Mouse (Mus musculus): Measurements from ENCODE around the gene Ptges3l.
"Not testable (repeated sequence)": the region's sequence is repeated elsewhere in the genome, so short reads cannot be mapped to it uniquely, and the experiment has no call there.

Gene Ptges3l

DNA sequence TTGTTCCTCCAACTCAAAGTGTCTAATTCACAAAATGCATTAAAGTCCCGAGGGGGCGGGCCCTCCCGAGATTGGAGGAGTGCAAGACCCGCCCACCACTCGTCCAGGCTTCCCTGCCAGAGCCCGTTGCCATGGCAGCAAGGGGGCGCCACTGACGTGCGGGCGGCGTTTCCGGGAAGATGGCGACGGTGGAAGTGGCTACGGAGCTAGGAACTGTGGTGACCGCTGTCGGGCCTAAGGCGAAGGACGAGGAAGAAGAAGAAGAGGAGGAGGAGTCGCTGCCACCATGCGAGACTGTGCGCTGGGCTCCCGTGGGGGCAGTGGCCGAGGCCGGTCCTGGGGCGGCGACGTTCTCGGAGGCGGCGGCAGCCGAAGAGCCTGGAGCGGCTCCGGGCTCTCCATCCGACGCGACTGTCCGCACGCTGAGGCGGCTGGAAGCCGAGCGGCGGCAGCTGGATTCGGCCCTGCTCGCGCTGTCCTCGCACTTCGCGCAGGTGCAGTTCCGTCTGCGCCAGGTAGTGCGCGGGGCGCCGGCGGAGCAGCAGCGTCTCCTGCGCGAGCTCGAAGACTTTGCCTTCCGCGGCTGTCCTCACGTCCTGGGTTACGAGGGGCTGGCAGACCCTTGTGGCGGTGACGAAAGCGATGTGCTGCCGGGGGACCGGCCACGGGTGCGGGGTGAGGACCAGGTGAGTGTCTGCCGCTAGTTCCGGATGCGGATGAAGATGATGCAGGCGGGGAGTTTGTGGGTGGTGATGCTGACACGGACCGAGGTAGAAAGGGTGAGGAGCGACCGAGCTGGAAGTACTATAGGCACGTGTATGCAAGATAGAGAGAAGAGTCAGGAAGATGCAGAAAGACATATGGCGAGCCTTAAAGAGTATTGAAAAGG is at the start of gene Ptges3l, which contains the start of gene Rundc1:
Ptges3l (minus strand) TSS at position 409 of the 889 bp plus-strand sequence.
Rundc1 (plus strand) TSS at position 161 of the 889 bp plus-strand sequence.
- in situ Hi-C loops (cut with MboI; ENCODE audit: low sequenced_read_pairs) = no loop called here

DNA sequence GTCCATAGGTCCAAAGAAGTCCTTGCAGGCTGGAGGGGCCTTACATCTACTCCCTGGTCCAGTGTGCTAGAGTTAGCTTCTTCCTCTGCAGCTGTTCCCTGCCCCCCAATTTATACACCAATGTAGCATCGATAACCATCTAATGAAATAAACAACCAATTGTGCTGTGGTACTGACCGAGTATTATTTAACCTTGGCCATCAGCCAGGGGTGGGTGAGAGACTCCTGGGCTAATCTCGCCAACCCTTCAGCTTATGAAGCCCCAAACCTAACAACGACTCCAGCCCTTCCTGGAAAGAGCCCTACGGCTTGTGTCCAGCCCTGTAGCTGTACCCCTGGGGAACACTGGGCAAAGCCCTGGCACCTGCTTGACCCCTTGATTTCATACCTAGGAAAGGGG is 49.2 kb upstream of the Ptges3l start:
- in situ Hi-C loops (cut with MboI; ENCODE audit: low sequenced_read_pairs) = no loop called here

DNA sequence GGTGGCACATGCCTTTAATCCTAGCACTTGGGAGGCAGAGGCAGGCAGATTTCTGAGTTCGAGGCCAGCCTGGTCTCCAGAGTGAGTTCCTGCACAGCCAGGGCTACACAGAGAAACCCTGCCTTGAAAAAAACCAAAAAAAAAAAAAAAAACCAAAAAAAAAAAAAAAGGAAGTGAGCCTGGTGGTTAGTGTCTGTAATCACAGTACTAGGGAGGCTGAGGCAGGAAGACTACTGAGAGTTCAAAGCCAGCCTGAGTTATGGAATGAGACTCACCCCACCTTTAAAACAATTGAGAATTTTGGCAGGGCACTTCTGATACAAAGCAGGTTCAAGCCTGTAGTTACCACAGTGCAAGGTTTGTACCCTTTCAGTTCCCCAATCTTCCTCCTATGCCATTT is 48.6 kb upstream of the Ptges3l start:
- in situ Hi-C loops (cut with MboI; ENCODE audit: low sequenced_read_pairs) = not testable (repeated sequence)

DNA sequence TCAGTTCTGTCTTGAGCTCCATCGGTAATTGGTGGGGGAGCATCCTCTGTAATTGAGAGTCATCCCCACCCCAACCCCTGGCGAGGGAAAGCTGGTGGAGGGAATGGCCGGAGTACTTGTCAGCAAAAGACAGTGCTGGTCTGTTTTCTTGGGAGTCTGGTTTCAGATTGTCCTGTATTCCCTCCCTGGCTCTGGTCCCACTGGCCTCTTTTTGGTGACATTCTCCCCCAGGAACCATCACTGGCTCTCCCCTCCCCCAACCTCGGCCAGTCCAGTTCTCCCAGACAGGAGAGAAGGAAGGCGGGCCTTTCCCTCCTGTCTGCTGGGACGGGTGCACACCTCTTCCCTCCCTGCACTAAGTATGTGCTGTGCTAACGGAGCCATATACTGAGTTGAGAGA is 47.2 kb upstream of the Ptges3l start:
- in situ Hi-C loops (cut with MboI; ENCODE audit: low sequenced_read_pairs) = no loop called here

DNA sequence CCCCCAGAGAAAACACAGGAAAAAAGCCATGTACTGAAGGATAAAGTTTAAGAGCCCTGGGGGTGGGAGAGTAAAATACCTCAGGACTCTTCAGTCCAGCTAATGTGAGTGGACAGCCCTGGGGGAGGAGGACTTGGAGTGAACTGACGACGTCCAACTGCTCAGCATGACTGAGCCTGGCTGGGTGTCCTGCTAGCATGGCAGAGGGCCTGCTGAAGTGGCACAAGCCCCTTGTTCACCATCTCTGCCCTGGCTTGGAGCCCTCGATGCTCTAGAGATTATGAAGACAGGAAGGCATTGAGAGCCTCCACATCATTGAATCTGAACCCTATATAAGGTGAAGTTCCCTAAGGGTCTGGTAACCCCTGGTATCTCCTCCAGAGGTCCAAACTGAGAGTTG is 46.8 kb upstream of the Ptges3l start:
- in situ Hi-C loops (cut with MboI; ENCODE audit: low sequenced_read_pairs) = no loop called here

DNA sequence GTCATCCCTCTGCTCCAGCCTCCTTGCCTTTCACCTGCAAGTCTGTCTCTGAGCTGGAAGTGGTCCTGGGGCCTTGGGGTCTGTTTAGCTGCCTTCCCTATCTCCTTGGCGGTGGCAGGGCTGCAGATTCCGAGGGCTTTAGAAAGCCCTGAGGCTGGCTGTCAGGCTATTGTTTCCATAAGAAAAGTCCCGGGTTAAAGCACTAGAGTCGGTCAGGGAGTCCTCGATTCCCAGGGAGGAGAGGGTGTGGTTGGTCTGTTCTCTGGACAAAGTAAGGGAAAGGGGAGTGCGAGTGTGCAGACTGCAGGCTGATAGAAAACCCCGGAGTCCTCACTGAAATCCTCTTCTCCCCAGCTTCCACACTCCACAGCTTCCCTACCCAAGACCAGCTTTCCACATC is 45.1 kb upstream of the Ptges3l start:
- in situ Hi-C loops (cut with MboI; ENCODE audit: low sequenced_read_pairs) = no loop called here

DNA sequence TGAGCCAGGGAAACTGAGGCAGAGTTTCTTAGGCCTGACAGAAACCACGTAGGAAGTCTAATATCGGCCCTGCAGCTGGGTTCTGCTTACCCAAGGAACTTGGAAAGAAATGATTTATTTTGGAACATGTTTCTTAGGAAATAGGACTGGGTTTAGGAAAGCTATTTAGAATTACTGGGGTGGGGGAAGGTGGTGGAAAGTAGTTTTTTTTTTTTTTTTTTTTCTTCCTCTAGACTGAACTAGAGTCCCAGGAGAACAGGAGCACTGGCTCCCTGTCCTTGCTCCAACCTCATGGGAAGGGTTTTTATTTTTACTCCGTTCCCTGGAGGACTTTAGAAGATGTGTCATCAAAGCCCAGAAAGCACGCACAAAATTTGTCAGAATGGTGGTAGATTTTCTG is 44.0 kb upstream of the Ptges3l start:
- in situ Hi-C loops (cut with MboI; ENCODE audit: low sequenced_read_pairs) = no loop called here

DNA sequence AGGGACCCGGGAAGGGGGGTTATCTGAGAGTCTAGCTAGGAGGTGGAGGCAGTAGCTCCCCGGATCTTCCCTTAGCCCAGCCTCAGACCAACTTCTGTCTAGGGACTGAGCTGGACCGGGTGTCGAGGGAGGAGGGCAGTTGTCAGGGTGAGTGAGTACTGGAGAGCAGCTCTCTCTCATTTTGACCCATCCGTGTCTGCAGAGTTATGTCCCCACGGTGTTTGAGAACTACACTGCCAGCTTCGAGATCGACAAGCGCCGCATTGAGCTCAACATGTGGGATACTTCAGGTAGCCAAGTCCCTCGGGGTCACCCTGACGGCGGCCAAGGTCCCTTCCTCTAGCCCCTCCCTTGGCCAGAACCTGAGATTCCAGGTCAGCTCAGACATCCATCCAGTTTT is 43.6 kb upstream of the Ptges3l start:
- in situ Hi-C loops (cut with MboI; ENCODE audit: low sequenced_read_pairs) = no loop called here

DNA sequence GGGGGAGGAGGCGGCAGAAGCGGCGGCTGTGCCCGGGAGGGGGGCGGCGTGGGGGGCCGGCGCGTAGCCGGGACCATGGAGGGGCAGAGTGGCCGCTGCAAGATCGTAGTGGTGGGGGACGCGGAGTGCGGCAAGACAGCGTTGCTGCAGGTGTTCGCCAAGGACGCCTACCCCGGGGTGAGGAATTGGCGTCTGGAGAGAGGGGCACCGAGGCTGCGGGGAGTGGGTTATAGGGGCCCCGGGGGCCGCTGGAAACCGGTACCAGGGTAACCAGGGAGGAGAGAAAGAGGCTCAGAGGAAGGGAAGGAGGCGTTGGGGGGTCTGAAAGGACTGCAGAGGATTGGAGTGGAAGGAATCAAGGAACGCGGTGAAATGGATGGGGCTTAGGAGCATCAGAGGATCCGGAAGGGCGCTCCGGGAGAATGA is 43.1 kb upstream of the Ptges3l start:
- in situ Hi-C loops (cut with MboI; ENCODE audit: low sequenced_read_pairs) = no loop called here

DNA sequence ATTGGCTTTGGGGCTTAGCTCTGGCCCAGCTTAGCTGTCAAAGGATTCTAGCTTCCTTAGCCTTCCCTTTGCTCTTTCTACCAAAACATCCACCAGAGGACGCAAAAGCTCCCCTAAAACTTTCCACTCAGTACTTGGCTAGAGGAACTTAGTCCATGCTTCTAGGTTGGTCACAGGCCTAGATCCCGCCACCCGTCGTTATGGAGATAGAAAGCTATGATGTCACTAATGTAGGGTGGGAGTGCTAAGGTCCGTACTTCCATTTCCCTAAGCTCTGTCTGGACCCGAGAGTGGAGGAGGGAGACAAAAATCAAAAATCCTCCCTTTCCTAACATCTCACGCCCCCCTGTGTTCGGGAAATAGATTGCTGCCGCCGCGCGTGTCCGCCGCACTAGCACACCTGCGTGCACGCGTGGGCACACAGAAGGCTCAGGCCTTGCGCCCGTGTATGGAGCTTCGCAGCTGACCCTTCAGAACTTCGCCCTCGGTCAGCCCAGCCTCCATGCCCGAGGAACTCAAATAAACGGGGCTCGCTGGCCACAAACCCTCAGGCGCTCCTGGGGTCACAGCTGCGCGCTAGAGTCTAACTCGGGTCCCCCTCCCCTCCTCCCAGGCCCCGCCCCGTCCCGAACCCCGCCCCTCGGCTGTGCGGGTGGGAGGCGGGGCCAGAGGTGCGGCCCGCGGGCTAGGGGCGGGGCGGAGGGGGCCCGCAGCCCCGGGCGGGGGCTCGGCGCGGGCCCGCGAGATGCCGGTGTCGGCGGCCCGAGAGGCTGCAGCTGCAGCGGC is 42.5 kb upstream of the Ptges3l start:
- in situ Hi-C loops (cut with MboI; ENCODE audit: low sequenced_read_pairs) = no loop called here

DNA sequence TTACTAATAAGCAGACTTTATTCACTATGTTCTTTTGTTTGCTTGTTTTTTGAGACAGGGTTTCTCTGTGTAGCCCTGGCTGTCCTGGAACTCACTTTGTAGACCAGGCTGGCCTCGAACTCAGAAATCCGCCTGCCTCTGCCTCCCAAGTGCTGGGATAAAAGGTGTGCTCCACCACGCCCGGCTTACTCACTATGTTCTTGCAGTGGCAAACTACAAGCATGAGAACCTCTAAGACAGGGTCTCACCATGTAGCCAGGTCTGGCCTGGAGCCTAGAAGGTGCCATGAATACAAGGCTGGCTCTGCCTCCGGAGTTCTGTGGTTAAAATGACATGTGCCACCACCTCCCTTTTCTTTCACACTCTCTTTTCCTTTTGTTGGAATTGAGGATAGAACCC is 41.4 kb upstream of the Ptges3l start:
- in situ Hi-C loops (cut with MboI; ENCODE audit: low sequenced_read_pairs) = not testable (repeated sequence)

DNA sequence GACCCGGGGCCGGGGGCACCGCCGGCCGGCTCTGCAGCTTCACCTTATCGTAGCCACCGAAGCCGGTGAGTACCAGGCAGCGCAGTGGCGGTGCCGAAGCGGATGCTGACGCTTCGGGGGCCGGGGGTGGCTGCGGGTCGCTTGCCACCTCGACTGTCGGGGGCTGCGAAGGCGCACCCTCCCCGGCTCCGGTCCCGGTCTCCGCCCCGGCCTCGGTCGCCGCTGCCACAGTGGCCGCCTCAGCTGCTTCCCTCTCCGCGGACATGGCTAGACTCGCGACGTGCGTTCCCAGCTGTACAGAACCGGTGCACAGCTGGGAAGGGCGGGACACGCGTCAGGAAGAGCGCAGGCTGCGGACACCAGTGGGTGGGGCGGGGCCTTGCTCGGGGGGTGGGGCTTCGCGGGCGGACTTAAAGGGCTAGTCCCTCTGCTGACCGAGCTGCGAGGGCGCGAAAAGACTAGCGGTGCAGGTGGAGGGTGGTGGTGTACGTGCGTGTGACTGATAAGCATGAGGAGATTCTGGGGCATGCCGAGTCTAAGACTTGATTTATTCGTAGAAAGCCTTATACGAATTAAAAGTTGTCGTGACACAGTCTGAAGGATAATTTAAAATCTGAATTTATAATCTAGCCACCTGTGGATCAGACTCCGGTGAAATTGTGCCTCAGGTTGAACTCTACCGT is 40.9 kb upstream of the Ptges3l start, which contains the start of gene Vat1:
Vat1 (minus strand) TSS at position 362 of the 683 bp plus-strand sequence.
- in situ Hi-C loops (cut with MboI; ENCODE audit: low sequenced_read_pairs) = no loop called here

DNA sequence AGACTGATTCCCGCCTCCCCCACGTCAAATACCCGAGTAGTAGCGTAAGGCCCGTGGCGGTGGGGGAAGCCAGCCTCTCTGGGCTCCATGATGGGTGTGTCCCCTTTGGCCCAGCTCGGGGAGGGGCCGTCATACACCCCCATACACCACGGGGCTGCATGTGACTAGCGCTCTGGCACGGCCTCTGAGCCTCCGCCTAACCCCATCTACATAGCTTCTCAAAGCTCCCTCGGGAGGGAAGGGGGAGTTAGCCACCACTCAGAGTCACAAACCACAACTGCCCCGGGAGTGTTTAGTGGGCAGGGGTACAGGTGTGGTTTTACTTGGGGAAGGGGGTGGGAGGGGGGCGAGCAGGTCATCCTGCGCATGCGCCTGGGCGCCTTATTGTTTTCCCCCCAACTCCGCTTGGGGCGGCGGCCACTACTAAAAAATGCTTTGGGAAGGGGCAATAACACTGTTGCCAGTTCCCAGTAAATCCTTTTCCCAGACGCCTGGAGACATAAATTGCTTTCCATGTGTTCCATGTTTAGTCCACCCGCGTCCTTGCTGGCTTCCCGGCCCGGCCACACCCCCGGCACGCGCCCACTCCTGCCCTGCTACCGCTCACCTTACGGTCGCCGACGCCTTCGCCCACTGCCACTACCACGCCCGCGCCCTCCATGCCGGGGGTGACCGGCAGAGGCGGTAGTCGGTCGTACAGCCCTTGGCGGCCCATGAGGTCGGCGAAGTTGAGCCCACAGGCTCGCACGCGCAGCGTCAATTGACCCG is 40.2 kb upstream of the Ptges3l start:
- in situ Hi-C loops (cut with MboI; ENCODE audit: low sequenced_read_pairs) = no loop called here

DNA sequence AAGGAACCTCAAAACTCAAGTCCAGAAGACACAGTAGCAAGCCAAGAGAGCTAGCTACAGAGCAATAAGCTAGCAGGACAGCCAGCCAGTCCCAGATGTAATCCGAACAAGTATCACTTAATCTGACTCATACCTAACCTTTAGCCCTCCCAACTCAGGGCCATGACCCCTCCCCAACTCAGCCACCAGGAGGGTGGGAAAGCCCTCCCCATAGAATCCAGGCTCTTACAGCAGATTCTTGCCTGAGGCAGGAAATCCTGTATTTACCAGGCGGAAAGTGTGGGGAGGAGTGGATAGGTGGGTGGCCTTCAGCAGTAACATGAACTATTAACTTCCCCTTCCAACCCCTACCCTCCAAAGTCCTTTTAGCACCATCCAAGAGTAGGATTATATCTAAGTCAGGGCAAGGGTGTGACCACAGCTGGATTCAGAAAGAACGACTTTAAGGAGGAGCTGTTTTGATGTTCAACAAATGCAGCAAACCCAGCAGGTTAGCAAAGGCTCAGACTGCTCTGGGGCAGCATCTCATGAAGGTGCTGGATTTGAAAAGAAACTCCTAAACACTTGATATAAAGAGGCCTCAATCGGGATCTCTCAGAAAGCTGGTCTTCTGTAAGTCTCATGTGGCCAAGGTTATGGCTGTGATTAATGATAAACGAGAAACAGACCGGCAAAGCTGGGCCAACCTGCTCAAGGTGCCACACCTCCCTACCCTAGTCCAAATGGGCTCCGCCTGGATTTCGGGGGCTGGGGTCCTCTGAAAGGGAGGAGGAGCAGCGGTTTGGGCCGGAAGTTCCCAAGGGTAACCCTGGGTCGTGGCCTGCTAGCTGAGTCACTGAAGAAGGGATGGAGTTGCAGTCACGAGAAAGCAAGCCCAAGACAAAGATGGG is 39.3 kb upstream of the Ptges3l start, which contains the start of gene Rnd2:
Rnd2 (plus strand) TSS at position 789 of the 890 bp plus-strand sequence.
- in situ Hi-C loops (cut with MboI; ENCODE audit: low sequenced_read_pairs) = no loop called here

DNA sequence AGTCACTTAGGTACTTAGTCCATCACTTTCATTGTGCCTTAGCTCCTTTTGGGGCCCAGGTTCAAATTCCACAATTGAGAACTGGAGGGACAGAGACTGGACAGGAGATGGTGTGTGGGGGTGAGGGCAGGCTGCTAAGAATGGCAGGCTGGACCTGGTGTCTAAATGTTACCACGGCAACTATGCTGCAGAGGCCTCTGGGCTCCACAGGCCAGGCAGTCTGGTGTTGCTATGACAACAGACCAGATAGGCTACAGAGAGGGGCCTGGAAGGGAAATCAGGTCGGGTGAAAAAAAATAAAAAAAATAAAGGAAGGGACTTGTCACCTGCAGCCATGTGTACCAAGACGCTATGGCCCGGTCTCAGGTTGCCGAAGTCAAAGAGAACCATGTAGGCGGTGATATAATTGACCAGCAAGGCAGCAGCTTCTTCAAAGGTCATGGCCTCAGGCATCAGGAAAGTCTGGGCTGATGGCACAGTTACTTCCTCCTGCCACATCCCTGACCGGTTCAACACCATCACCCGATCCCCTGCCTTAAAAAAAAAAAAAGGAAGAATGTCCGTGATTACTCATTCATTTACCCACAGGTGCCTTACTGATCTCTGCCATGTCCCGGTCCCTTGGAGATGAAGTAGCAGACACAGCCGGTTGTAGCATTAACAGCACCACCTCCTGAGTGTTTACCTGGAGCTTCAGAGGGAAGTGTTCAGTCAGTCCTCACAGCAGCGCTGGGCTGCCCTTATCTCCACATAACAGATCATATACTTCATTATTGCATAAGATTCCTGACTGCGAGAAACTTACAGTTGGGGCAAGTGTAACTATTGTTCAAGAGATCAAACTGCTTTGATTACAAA is 37.7 kb upstream of the Ptges3l start:
- in situ Hi-C loops (cut with MboI; ENCODE audit: low sequenced_read_pairs) = no loop called here

DNA sequence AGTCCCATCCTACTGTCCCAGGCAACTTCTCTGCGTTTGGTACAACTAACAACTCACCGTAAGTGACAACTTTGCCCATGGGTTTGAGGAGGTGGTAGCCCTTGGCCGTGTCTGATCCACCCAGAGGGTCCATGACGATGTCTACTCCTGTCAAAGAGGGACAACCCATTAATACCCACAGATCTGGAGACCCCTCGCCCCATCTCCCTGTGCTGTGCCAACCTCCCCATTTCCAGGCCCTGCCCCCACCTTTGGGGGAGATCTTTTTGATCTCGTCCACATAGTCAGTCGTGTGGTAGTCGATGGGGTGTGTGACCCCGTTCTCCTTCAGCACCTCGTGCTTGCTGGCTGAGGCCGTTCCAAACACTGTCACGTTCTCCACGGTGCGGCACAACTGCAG is 37.0 kb upstream of the Ptges3l start:
- in situ Hi-C loops (cut with MboI; ENCODE audit: low sequenced_read_pairs) = no loop called here

DNA sequence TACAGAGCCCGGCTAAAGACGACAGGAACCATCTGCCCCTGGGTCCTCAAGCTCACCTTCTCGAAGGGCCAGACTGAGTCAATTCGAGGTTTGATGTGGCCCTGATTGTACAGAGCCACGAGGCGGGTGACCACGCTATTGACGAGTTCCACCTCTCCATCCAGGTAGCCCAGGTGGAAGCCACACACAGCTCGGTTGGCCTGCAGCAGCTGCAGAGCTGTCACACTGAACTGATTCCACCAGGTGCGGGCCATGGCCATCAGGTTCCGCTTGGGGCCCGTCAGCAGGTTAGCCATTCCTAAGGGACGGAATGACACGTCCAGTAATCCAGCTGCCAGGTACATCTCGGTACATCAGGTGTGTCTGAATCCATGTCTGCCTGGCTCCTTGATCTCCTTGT is 35.2 kb upstream of the Ptges3l start:
- in situ Hi-C loops (cut with MboI; ENCODE audit: low sequenced_read_pairs) = no loop called here

DNA sequence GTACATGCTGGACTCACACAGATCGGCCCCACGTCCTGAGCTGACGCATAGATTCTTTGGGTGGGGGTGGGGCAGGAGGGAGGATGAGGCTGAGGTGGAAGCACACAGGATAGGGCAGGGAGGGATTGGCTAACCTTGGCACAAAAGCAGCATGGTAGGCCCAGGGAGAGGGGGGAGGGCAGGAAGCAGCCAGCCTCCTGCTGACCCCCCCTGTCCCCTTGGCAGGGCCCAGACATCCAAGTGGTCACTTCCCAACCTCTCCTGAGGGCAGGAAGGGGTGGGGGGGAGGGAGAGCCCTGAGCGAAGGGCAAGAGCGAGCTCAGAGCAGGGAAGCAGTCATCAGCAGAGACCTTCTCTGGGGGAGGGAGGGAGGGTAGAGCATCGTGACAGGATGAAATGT is 34.6 kb upstream of the Ptges3l start:
- in situ Hi-C loops (cut with MboI; ENCODE audit: low sequenced_read_pairs) = no loop called here

DNA sequence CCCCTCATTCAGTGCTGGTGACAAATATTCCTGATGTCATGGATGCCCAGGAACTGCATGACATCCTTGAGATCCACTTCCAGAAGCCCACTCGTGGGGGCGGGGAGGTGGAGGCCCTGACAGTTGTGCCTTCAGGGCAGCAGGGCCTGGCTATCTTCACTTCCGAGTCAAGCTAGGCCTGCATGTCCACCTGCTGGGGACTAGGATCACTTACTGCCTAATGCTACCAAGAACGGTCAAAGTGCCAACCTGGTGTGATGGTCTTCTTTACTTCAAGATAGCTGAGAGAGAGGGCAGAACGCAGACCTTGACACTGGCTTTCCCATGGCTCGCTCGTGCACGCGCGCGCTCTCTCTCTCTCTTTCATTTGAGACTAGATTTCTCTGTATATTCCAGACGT is 33.1 kb upstream of the Ptges3l start:
- in situ Hi-C loops (cut with MboI; ENCODE audit: low sequenced_read_pairs) = no loop called here
